Mouse (Mus musculus) neural tube, embryonic 14.5 days (tissue): ENCODE measurements around the gene Plxna4. TPM values are rescaled to one million over a fixed set of nuclear protein-coding genes. Genes with fewer than 3 reads are reported as not detected.
A peak's percentile ranks its signal among the peaks of the same experiment; 100 is the strongest.

Source experiments
- ATAC-seq: fragments of 200-750 bp; cut with Nextera tagmentation; 2 replicates; pipeline ENCODE4 v1.8.0; 2017; ENCODE audit warnings: low read depth, mild to moderate bottlenecking, moderate TSS enrichment, moderate library complexity
- H3K27ac ChIP-seq: fragments of 300-500 bp; sonication (generic); 2 replicates; pipeline ENCODE4 v1.5.1; 2014; ENCODE audit warnings: low read depth, mild to moderate bottlenecking, control low read depth, low read length, moderate library complexity, mixed read lengths
- H3K27me3 ChIP-seq: fragments of 300-500 bp; sonication (generic); 2 replicates; pipeline ENCODE4 v1.6.1; 2014; ENCODE audit warnings: low read length; ENCODE audit not compliant: control insufficient read depth, insufficient read depth
- H3K36me3 ChIP-seq: fragments of 300-500 bp; sonication (generic); 2 replicates; pipeline ENCODE4 v1.6.1; 2014; ENCODE audit warnings: low read length, mixed read lengths; ENCODE audit not compliant: control insufficient read depth, insufficient read depth
- H3K4me1 ChIP-seq: fragments of 300-500 bp; sonication (generic); 2 replicates; pipeline ENCODE4 v1.6.1; 2014; ENCODE audit warnings: low read length; ENCODE audit not compliant: control insufficient read depth, insufficient read depth
- H3K4me2 ChIP-seq: fragments of 300-500 bp; sonication (generic); 2 replicates; pipeline ENCODE4 v1.6.1; 2014; ENCODE audit warnings: mild to moderate bottlenecking, low read depth, low read length, control low read depth
- H3K4me3 ChIP-seq: fragments of 300-500 bp; sonication (generic); 2 replicates; pipeline ENCODE4 v1.5.1; 2014; ENCODE audit warnings: low read depth, low read length, control low read depth, mixed read lengths
- H3K9ac ChIP-seq: fragments of 300-500 bp; sonication (generic); replicated peaks from 2 replicates; pipeline ENCODE4 v1.6.1; 2014; ENCODE audit warnings: low read depth, mild to moderate bottlenecking, control low read depth, low read length, mixed read lengths
- H3K9me3 ChIP-seq: fragments of 300-500 bp; sonication (generic); 2 replicates; pipeline ENCODE4 v1.6.1; 2016; ENCODE audit warnings: low read length; ENCODE audit not compliant: control insufficient read depth
- WGBS: fragments of 180-500 bp; shearing (Covaris S2); extraction: QIAGEN DNeasy Blood & Tissue Kit; methylation state at CpG from one replicate; pipeline ENCODE4 v1.1.7; 2014; 5-methylcytosine and 5-hydroxymethylcytosine counted together
- polyA plus RNA-seq: library from polyadenylated mRNA; unstranded; fragments of >200 nt; fragmentation: Nextera tagmentation; extraction: Ambion mirVana; gene quantifications from 2 replicates; pipeline ENCODE4 v1.2.1, GENCODE M21; 2014

Gene Plxna4
- polyA plus RNA-seq, 1 experiment from 2014 or later = 25.1 TPM

DNA sequence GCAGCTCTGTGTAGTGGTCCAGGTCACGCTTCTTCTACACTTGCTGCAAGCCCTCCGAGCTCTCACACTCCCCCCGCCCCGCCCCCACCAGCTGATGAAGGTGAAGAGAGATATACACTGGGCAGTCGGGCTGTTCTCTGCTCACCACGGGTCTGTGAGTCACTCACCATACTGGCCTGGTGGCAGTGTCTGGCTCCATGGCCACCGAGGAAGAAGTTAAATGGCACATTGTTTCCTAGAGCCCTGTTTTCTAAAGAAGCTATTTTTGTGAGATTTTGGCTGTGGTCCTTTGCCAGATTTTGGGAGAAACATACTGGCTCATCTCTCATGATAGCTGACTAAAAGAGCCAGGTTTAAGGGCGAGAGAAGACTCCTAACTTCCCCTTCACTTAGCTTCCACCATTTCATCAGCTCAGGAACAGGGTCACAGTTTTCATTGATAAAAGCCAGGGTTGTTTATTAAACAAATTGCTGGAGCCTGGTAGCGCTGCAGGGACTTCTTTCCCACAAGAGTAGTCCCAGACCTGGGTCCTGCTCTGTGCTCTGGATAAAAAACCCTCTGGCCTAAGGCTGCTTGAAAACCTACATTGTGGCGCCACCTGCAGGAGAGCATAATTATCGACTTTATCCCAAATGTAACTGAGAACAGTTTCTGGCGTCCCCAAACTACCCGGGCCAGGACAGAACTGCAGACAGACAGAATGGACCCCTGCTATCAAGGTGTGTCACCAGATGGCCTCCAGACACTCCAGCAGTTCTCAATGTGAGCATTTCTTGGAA lies 3.2 kb upstream of the Plxna4 start:
- WGBS = 37% methylated on average over 13 of the region's 13 CpGs
- no peaks in the 10 kb centered on the region for H3K36me3 ChIP-seq

DNA sequence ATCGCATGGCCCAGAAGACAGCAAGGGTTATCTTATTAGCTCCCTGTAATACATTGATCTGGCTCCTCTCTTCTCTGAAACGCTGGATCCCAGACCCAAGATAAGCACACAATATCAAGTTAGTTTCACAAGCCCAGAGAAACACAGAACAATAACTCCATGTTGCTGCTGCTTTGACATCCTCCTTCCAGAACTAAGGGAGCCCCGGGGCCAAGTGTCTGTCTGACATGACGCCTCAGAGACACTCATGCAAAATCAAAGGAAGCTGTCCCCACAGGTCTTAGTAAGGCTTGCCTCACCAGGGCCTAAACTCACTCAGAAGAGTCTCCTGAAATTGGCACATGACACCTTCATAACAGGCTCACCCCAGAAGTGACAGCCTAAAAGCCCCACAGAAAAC lies 1.6 kb upstream of the Plxna4 start:
- Histone ChIP-seq H3K9ac (no peak overlapping the region), H3K27ac (no peak overlapping the region), H3K27me3 (no peaks in the 10 kb centered on the region), H3K4me2 (no peak overlapping the region), H3K4me1 (peaks cover 2% of the 10 kb centered on the region; the same call in 1 of the 2 replicates), H3K9me3 (no peaks in the 10 kb centered on the region), H3K4me3 (no peak overlapping the region), H3K36me3 (no peaks in the 10 kb centered on the region)
- ATAC-seq = no peak
- WGBS = 75% methylated on average over 4 of the region's 4 CpGs

More for the DNA sequence above, 3.2 kb upstream of the Plxna4 start:
- Histone ChIP-seq H3K4me3 (no peak overlapping the region), H3K9me3 (no peaks in the 10 kb centered on the region), H3K4me1 (no peaks in the 10 kb centered on the region), H3K27ac (no peak overlapping the region), H3K4me2 (no peak overlapping the region), H3K9ac (no peak overlapping the region), H3K27me3 (no peaks in the 10 kb centered on the region)
- no peak for ATAC-seq

DNA sequence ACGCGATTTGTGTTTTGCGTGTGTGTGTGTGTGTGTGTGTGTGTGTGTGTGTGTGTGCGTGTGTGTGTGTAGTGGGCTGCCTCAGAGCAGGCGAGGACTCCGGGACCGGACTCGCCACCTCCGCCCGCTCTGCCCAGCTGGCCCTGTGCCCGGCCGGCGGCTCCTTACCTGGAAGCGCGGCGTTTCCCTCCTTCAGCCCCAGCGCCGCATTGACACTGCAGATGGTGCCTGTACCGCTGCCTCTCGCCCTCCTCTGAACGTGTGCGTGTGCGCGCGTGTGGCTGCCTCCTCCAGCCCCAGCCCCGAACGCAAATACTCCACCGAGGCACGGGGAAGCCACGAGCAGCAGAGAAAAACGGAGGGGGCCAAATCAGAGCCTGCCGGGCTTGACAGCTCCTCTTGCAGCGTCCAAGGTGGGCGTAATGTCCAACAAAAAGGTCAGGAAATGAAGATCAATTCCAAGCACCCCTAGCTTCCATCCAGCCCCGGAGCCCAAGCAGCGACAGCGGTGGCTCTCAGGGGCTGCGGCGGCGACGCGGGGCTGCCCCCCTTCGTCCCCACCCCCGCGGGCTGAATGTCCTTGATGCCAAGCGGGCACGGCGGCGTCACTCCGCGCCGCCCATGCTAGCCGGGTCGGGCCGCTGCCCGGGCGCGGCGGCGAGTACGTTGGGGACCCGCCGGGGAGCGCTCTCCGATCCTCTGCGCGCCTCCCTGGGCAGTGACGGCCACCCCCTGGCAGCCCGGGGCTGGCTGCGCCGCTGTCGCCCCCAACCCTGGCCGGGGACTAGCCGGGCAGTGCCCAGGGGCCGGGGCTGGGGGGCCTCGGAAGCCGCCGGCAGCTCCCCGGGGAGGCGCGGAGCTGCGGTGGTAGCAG lies 619 bp downstream of the Plxna4 start:
- Histone ChIP-seq H3K27me3 (no peaks in the 10 kb centered on the region), H3K4me2 (peak overlapping the region; percentile 70), H3K9me3 (no peaks in the 10 kb centered on the region), H3K4me1 (peaks cover 20% of the 10 kb centered on the region), H3K36me3 (no peaks in the 10 kb centered on the region), H3K27ac (peak overlapping the region; percentile 94), H3K9ac (peak overlapping the region; percentile 97), H3K4me3 (peak overlapping the region; percentile 86)
- peak; percentile 55 for ATAC-seq
- under 1% methylated on average over 70 of the region's 82 CpGs for WGBS

DNA sequence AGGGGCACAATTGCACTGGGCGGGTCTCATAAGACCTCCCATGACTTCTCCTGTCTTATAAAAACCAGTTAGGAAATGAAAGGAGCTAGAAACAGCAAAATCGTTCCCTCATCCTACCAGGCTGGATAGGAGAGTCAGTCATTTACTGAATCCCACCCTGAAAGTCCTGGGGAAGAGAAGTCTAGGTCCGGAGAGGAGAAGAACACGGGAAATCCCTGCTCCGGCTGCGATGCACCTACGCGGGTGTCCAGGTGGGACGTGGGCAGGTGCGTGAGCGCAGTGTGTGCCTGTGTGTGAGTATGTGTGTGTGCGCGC lies 1.2 kb downstream of the Plxna4 start:
- peaks cover 22% of the 10 kb centered on the region for H3K4me1 ChIP-seq
- no peaks in the 10 kb centered on the region for H3K9me3 ChIP-seq
- no peaks in the 10 kb centered on the region for H3K27me3 ChIP-seq
- peak overlapping the region; percentile 86 for H3K4me3 ChIP-seq
- H3K27ac ChIP-seq = peak overlapping the region; percentile 94
- 2% methylated on average over 13 of the region's 13 CpGs for WGBS
- ATAC-seq = no peak
- peak overlapping the region; percentile 97 for H3K9ac ChIP-seq
- H3K36me3 ChIP-seq = no peaks in the 10 kb centered on the region
- H3K4me2 ChIP-seq = peak overlapping the region; percentile 70

DNA sequence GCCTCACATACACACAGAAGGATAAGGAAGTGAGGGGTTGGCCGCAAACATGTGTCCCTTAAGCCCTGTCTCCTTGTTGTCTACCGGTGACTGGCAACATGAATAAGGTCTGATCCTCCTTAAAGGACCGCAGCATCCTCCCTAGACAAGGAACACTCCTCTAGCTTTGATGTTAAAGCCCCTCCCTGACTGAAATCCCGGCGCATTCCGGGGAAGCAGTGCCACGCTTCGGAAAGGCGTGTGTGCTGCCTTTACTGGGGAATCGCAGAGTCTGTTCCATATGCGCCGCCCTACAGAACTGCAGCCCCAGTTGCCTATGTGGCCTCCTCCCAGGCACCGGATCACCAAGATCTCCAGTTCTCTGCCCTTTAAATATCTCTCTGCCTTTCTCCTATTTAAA lies 1.6 kb downstream of the Plxna4 start:
- H3K27ac ChIP-seq = 0 out of 2 replicates have a peak overlapping the region, but pooled peaks have one; percentile 28
- no peaks in the 10 kb centered on the region for H3K27me3 ChIP-seq
- peak overlapping the region; percentile 86 for H3K4me3 ChIP-seq
- no peaks in the 10 kb centered on the region for H3K9me3 ChIP-seq
- peak overlapping the region; percentile 97 for H3K9ac ChIP-seq
- under 1% methylated on average over 13 of the region's 13 CpGs for WGBS
- no peaks in the 10 kb centered on the region for H3K36me3 ChIP-seq
- peaks cover 22% of the 10 kb centered on the region for H3K4me1 ChIP-seq
- H3K4me2 ChIP-seq = peak overlapping the region; percentile 70
- ATAC-seq = 0 out of 2 replicates have a peak, but pooled peaks have one; percentile 13

DNA sequence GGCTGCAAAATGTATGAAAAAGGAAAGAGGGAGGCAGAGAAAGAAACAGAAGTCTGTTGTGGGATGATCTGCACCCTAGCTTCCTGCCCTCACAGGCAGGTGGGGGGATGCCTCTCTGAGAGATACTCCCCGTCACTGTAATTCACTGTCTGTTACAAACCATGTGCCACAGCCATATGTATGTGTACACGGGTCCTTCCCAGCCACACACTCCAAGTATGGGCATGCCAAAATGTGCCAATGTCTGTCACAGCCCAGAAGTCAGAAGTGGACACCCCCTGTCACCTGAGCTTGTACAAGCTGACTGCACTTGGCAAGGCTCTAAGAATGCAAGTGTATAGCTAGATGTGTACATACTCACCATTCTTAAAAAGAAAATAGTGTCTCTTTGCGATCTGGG lies 2.8 kb downstream of the Plxna4 start:
- Histone ChIP-seq H3K36me3 (no peaks in the 10 kb centered on the region), H3K4me1 (peaks cover 22% of the 10 kb centered on the region), H3K9me3 (no peaks in the 10 kb centered on the region), H3K9ac (peak overlapping the region; percentile 18; the same call in 1 of the 2 replicates), H3K27me3 (no peaks in the 10 kb centered on the region), H3K4me3 (peak overlapping the region; percentile 86), H3K4me2 (peak overlapping the region; percentile 70), H3K27ac (no peak overlapping the region)
- no peak for ATAC-seq
- WGBS = 27% methylated on average over 3 of the region's 3 CpGs

DNA sequence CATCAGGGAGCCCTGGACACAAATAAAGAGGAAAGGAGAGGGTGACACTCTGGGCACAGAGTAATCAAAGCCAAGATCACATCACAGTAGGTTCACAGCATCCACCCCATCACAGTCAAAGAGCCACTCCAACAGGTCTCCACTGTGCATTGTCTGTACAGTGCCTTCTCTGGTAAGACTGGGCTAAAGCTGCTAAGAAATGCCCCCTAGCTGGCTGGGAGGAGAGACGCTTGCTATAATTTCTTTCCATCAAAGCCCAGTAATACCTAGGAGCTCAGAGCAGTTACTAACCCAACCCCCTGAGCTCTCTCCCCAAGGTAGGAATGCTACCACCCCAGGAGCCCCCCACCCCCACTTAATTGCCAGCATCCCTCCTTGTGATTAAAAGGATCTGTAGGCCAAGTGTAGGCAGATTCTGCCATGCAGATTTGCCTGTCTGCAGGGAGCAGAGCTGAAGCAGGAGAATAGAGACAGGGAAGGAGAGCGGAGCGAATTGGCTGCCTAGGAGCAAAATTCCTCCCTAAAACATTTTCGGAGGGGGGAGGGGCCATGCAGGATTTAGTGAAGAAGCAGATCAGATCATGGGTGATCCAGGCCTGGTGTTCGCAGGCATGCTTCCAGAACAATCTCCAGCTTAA lies 3.6 kb downstream of the Plxna4 start:
- WGBS = 12% methylated on average over 5 of the region's 5 CpGs
- Histone ChIP-seq H3K4me1 (peaks cover 22% of the 10 kb centered on the region), H3K4me2 (peak overlapping the region; percentile 70), H3K36me3 (no peaks in the 10 kb centered on the region), H3K9ac (peak overlapping the region; percentile 18; the same call in 1 of the 2 replicates), H3K27me3 (no peaks in the 10 kb centered on the region), H3K4me3 (peak overlapping the region; percentile 86), H3K27ac (peak overlapping the region; percentile 13; the same call in 1 of the 2 replicates), H3K9me3 (no peaks in the 10 kb centered on the region)
- ATAC-seq = no peak

DNA sequence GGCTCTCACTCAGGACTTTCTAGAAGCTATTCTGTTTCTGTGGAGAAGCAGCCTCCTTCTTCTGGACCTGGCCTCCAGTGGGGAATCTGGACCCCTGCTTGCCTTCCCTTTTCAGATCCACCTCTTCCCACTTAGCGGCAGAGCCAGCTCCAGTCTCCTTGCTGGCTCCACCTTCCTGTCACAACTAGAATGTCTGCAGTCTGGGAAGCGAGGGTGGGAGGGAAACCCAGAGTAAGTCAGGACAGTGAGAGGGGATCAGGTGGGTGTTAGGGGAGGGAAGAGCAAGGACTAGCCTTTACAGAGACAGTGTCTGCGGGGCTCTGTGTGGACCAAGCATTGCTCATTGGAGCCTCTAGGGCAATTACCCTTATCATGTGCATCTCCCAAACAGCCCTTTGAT lies 4.4 kb downstream of the Plxna4 start:
- no peak overlapping the region for H3K27ac ChIP-seq

More for the DNA sequence above, 4.4 kb downstream of the Plxna4 start:
- Histone ChIP-seq H3K4me3 (peak overlapping the region; percentile 86), H3K9ac (peak overlapping the region; percentile 18; the same call in 1 of the 2 replicates), H3K4me1 (peaks cover 22% of the 10 kb centered on the region), H3K36me3 (no peaks in the 10 kb centered on the region), H3K4me2 (peak overlapping the region; percentile 70), H3K9me3 (no peaks in the 10 kb centered on the region), H3K27me3 (no peaks in the 10 kb centered on the region)
- 11% methylated on average over 3 of the region's 3 CpGs for WGBS
- no peak for ATAC-seq
